7 mouse cellular contexts compared by ENCODE assay signal in genomic region chr14:76110396-76111221, GRCm38 (mm10). TPM values are rescaled to one million over a fixed set of nuclear protein-coding genes. Genes with fewer than 3 reads are reported as not detected.
DNase-seq lines count a peak whose midpoint lies in the region; ATAC-seq and TF ChIP-seq lines count a peak whose summit lies in the region.

Gene Gpalpp1 (minus strand): TSS chr14:76110760.
Gene Nufip1 (plus strand): TSS chr14:76110891.

- peaks cover 18% of the 10 kb centered on the region for H3K4me1 ChIP-seq in embryonic facial prominence, embryonic 10.5 days
- no peaks in the 10 kb centered on the region for H3K4me1 ChIP-seq in intestine, postnatal 0 days (replicated peaks; ENCODE audit: control insufficient read depth, insufficient read depth, low read length)
- H3K4me1 ChIP-seq in midbrain, embryonic 12.5 days = peaks cover 18% of the 10 kb centered on the region
- H3K4me1 ChIP-seq in small intestine, adult 2 months (ENCODE audit: control insufficient read depth, insufficient read depth, insufficient read length, low read length) = no peaks in the 10 kb centered on the region; the same call in 1 of the 2 replicates

- peak; percentile 30; the same call in 1 of the 2 replicates for TF ChIP-seq POLR2A in small intestine, adult 2 months (IDR thresholded peaks at IDR 0.05; ENCODE audit: low read depth, low read length)

- intact Hi-C loops in left cerebral cortex, postnatal 4 days (cut with DNase I) = no loop called here

- peak within 1 kb of the TSS; percentile 94 for H3K4me3 ChIP-seq in embryonic facial prominence, embryonic 10.5 days
- H3K4me3 ChIP-seq in intestine, postnatal 0 days (ENCODE audit: low read depth, low read length) = peak within 1 kb of the TSS; percentile 95
- peak within 1 kb of the TSS; percentile 96 for H3K4me3 ChIP-seq in midbrain, embryonic 12.5 days
- H3K4me3 ChIP-seq in small intestine, adult 2 months (ENCODE audit: low read depth, low read length) = peak within 1 kb of the TSS; percentile 99

- peak within 1 kb of the TSS; percentile 92 for H3K9ac ChIP-seq in intestine, postnatal 0 days (ENCODE audit: low read depth, low read length)
- H3K9ac ChIP-seq in midbrain, embryonic 12.5 days (replicated peaks) = peak within 1 kb of the TSS; percentile 82

- peak within 1 kb of the TSS; percentile 86 for H3K4me2 ChIP-seq in intestine, postnatal 0 days (replicated peaks; ENCODE audit: low read depth)
- peak within 1 kb of the TSS; percentile 91 for H3K4me2 ChIP-seq in midbrain, embryonic 12.5 days (replicated peaks)

- peaks cover 31% of the 10 kb centered on the region for H3K36me3 ChIP-seq in embryonic facial prominence, embryonic 10.5 days (replicated peaks)
- H3K36me3 ChIP-seq in intestine, postnatal 0 days (ENCODE audit: control insufficient read depth, insufficient read depth) = peaks cover 21% of the 10 kb centered on the region
- H3K36me3 ChIP-seq in midbrain, embryonic 12.5 days = peaks cover 18% of the 10 kb centered on the region
- H3K36me3 ChIP-seq in small intestine, adult 2 months (ENCODE audit: control insufficient read depth, insufficient read depth, low read length) = peaks cover 19% of the 10 kb centered on the region

- peak; percentile 26; the same call in 1 of the 2 replicates for TF ChIP-seq CTCF in intestine, postnatal 0 days (IDR thresholded peaks at IDR 0.05; ENCODE audit: low read depth)
- TF ChIP-seq CTCF in small intestine, adult 2 months (IDR thresholded peaks at IDR 0.05; ENCODE audit: extremely low read depth, insufficient read length, insufficient replicate concordance, low read depth, low read length) = peak; percentile 15; the same call in 1 of the 2 replicates

- no peaks in the 10 kb centered on the region for H3K9me3 ChIP-seq in embryonic facial prominence, embryonic 10.5 days
- no peaks in the 10 kb centered on the region for H3K9me3 ChIP-seq in intestine, postnatal 0 days (ENCODE audit: control insufficient read depth)
- no peaks in the 10 kb centered on the region for H3K9me3 ChIP-seq in midbrain, embryonic 12.5 days

- ATAC-seq in intestine, postnatal 0 days = peak; percentile 99
- peak; percentile 98 for ATAC-seq in midbrain, embryonic 12.5 days (ENCODE audit: low FRiP score, low read depth)

- peak; percentile 91 for DNase-seq in adrenal gland, postnatal 10 days
- DNase-seq in embryonic facial prominence, embryonic 10.5 days (ENCODE audit: low spot score) = peak; percentile 92
- DNase-seq in gonadal fat pad, adult 2 months (ENCODE audit: low read depth) = peak; percentile 83
- DNase-seq in left cerebral cortex, postnatal 4 days = peak; percentile 85

- under 1% methylated on average over 69 of the region's 69 CpGs for WGBS in embryonic facial prominence, embryonic 10.5 days
- under 1% methylated on average over 69 of the region's 69 CpGs for WGBS in intestine, postnatal 0 days
- under 1% methylated on average over 69 of the region's 69 CpGs for WGBS in midbrain, embryonic 12.5 days
- WGBS in small intestine, adult 2 months = under 1% methylated on average over 69 of the region's 69 CpGs

- H3K27ac ChIP-seq in embryonic facial prominence, embryonic 10.5 days (replicated peaks) = peak within 1 kb of the TSS; percentile 91
- peak within 1 kb of the TSS; percentile 90 for H3K27ac ChIP-seq in intestine, postnatal 0 days (ENCODE audit: low read depth, low read length)
- H3K27ac ChIP-seq in midbrain, embryonic 12.5 days (replicated peaks) = peak within 1 kb of the TSS; percentile 75
- H3K27ac ChIP-seq in small intestine, adult 2 months (ENCODE audit: insufficient read depth, low read depth, low read length) = peak within 1 kb of the TSS; percentile 62

- no peaks in the 10 kb centered on the region for H3K27me3 ChIP-seq in embryonic facial prominence, embryonic 10.5 days (replicated peaks; ENCODE audit: low read depth, poor library complexity, severe bottlenecking)
- H3K27me3 ChIP-seq in intestine, postnatal 0 days (replicated peaks; ENCODE audit: control insufficient read depth, insufficient read depth, low read length) = no peaks in the 10 kb centered on the region
- no peaks in the 10 kb centered on the region for H3K27me3 ChIP-seq in midbrain, embryonic 12.5 days
- no peaks in the 10 kb centered on the region for H3K27me3 ChIP-seq in small intestine, adult 2 months (ENCODE audit: control insufficient read depth, insufficient read depth, low read length)

RNA-seq across cellular contexts. Expression of gene Gpalpp1, which starts in this region (rescaled TPM):
- total RNA-seq in adrenal gland, postnatal 10 days (2021) = 10 to 100 TPM; 16.3 to 16.7 TPM
- 15.6 and 16.1 TPM in 2 replicates for polyA plus RNA-seq in embryonic facial prominence, embryonic 10.5 days (2016; fragmentation: Nextera tagmentation; extraction: Ambion mirVana)
- 6.7 and 7.1 TPM in 2 replicates for polyA plus RNA-seq in gonadal fat pad, adult 2 months (2012; rRNA removed)
- polyA plus RNA-seq in intestine, postnatal 0 days (2015; fragmentation: Nextera tagmentation; extraction: Ambion mirVana) = 5.8 and 5.9 TPM in 2 replicates
- 10 to 100 TPM; 20.3 to 21.1 TPM for total RNA-seq in left cerebral cortex, postnatal 4 days (2021)
- polyA plus RNA-seq in midbrain, embryonic 12.5 days (2016; fragmentation: Nextera tagmentation; extraction: Ambion mirVana) = 19.2 and 21.2 TPM in 2 replicates
- 0.47 and 1.1 TPM in 2 replicates for polyA plus RNA-seq in small intestine, adult 2 months (2012; rRNA removed)

RNA-seq across cellular contexts. Expression of gene Nufip1, which starts in this region (rescaled TPM):
- 1 to 10 TPM; 7.2 to 7.6 TPM for total RNA-seq in adrenal gland, postnatal 10 days (2021)
- polyA plus RNA-seq in embryonic facial prominence, embryonic 10.5 days (2016; fragmentation: Nextera tagmentation; extraction: Ambion mirVana) = 19.4 and 21.0 TPM in 2 replicates
- polyA plus RNA-seq in gonadal fat pad, adult 2 months (2012; rRNA removed) = 2.6 and 2.9 TPM in 2 replicates
- polyA plus RNA-seq in intestine, postnatal 0 days (2015; fragmentation: Nextera tagmentation; extraction: Ambion mirVana) = 7.5 and 8.6 TPM in 2 replicates
- 10 to 100 TPM; 10.0 to 11.6 TPM for total RNA-seq in left cerebral cortex, postnatal 4 days (2021)
- 16.3 and 17.7 TPM in 2 replicates for polyA plus RNA-seq in midbrain, embryonic 12.5 days (2016; fragmentation: Nextera tagmentation; extraction: Ambion mirVana)
- 2.1 and 2.9 TPM in 2 replicates for polyA plus RNA-seq in small intestine, adult 2 months (2012; rRNA removed)

Comparison
In these comparisons a context has a peak if more than half of its experiments do, and no peak if none do; other contexts are left out.
1. Peak in every context shown above with its lines: DNase-seq, ATAC-seq, H3K4me3 ChIP-seq and H3K27ac ChIP-seq.